Mouse (Mus musculus) ES-Bruce4 (cell line): Measurements from ENCODE around the gene Tmem167b. TPM values are rescaled to one million over a fixed set of nuclear protein-coding genes. Genes with fewer than 3 reads are reported as not detected.

Experiments used
- H3K27ac ChIP-seq: 2 replicates; pipeline ENCODE4 v1.5.1; 2012; ENCODE audit warnings: low read length, inconsistent platforms; ENCODE audit not compliant: insufficient read depth
- H3K27me3 ChIP-seq: 2 replicates; pipeline ENCODE4 v1.6.1; 2012; ENCODE audit warnings: mild to moderate bottlenecking, low read length, inconsistent platforms; ENCODE audit not compliant: control insufficient read depth, poor library complexity, insufficient read depth, severe bottlenecking
- H3K36me3 ChIP-seq: 2 replicates; pipeline ENCODE4 v1.6.1; 2012; ENCODE audit warnings: inconsistent platforms, mild to moderate bottlenecking, low read length, moderate library complexity; ENCODE audit not compliant: control insufficient read depth, poor library complexity, insufficient read depth, severe bottlenecking
- H3K4me1 ChIP-seq: one replicate; pipeline ENCODE4 v1.8.1; 2011; ENCODE audit warnings: low read length; ENCODE audit not compliant: control insufficient read depth, insufficient read depth
- H3K4me3 ChIP-seq: 2 replicates; pipeline ENCODE4 v1.5.1; 2011; ENCODE audit warnings: low read depth, mild to moderate bottlenecking, low read length
- H3K9ac ChIP-seq: 2 replicates; pipeline ENCODE4 v1.6.1; 2012; ENCODE audit warnings: low read depth, mild to moderate bottlenecking, inconsistent platforms; ENCODE audit not compliant: poor library complexity, severe bottlenecking
- H3K9me3 ChIP-seq: replicated peaks from 2 replicates; pipeline ENCODE4 v1.6.1; 2012; ENCODE audit warnings: mild to moderate bottlenecking, low read length, inconsistent platforms; ENCODE audit not compliant: control insufficient read depth, poor library complexity, insufficient read depth, severe bottlenecking
- CTCF ChIP-seq: IDR thresholded peaks from one replicate; pipeline ENCODE4 v1.8.1; 2011; ENCODE audit warnings: low read depth, low read length
- EP300 ChIP-seq: IDR thresholded peaks from 2 replicates; pipeline ENCODE4 v1.6.1; 2011; ENCODE audit warnings: low read depth, low read length; ENCODE audit not compliant: insufficient read depth
- POLR2A ChIP-seq: IDR thresholded peaks from one replicate; pipeline ENCODE4 v1.8.1; 2011; ENCODE audit warnings: low read length; ENCODE audit not compliant: insufficient read depth
- polyA plus RNA-seq: library from polyadenylated mRNA; stranded (reverse); fragments of >200 nt; gene quantifications from 2 replicates; pipeline ENCODE4 v1.2.4, GENCODE M21; 2011; ENCODE audit warnings: low read depth; ENCODE audit not compliant: missing spikeins, insufficient read depth, insufficient read length

The Tmem167b gene
- polyA plus RNA-seq, 1 experiment: 25.5 TPM

DNA sequence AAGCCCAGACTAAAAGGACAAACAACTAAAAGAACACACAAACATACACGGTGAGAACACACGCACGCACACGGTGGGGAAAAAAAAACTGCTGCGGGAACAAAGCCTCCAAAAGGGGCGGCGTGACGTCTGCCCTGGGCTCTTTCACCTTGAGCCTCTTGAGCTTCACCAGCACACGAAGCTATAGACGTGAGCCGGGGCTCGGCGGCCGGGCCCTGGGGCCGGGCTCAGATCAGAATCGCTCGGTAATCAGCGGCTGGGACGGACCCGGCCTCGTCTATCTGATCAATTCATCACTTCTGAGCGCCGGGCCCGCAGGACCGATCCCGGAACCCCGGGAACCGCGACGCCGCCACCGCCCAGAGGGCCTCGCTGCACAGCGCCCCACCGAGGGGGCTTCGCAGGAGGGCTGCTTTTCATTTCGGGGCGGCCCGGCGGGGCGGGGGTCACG, 8.1 kb downstream of the Tmem167b start:
- Histone ChIP-seq H3K27me3 (no peaks in the 10 kb centered on the region), H3K27ac (peak overlapping the region; percentile 65), H3K9ac (peak overlapping the region; percentile 84), H3K9me3 (no peaks in the 10 kb centered on the region), H3K4me3 (peak overlapping the region; percentile 96), H3K4me1 (no peaks in the 10 kb centered on the region), H3K36me3 (peaks cover 7% of the 10 kb centered on the region)
- no peak for TF ChIP-seq POLR2A
- no peak for TF ChIP-seq CTCF

DNA sequence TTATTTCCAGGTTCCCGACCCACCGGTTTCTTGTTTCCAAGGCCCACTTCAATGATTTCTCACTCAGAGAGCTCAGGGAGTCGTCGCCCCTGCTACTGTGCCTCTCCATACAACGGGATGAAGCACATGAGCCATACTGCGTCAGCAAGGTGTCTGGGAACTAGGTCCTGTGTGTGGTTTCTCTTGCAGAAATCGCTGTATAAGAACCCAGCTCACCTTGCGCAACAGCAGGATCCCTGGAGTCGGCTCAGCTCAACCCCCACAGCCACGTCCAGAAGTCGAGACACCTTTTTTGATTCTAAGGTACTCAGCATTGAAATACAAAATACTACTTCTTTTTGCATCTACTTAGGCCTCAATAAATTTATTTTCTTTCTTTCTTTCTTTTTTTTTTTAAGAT, 20.0 kb downstream of the Tmem167b start:
- no peak overlapping the region for H3K4me3 ChIP-seq
- no peaks in the 10 kb centered on the region for H3K27me3 ChIP-seq
- no peaks in the 10 kb centered on the region for H3K9me3 ChIP-seq
- H3K9ac ChIP-seq: no peak overlapping the region
- no peak for TF ChIP-seq CTCF
- H3K36me3 ChIP-seq: no peaks in the 10 kb centered on the region
- H3K27ac ChIP-seq: no peak overlapping the region
- no peaks in the 10 kb centered on the region for H3K4me1 ChIP-seq

DNA sequence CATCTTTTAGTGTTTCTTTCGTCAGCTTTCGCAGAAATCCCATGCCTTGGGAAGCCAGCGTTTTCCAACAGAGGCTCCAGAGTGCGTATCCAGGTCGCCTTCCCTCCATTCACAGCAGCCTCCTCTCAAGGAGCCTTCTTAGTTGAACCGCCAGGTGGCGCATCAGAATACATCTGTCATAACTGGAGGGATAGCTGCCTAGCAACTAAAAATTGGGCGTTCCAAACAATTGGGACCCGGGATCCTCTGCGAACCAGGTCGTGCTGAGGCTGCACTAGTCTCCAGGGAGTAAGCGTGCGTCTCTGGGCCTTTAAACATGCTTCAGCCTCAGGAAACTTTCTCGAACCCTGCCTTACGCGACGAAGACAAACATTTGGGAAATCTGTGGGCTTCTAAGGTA, 25.0 kb downstream of the Tmem167b start:
- H3K36me3 ChIP-seq: no peaks in the 10 kb centered on the region
- H3K4me3 ChIP-seq: 0 out of 2 replicates have a peak overlapping the region, but pooled peaks have one; percentile 6

DNA sequence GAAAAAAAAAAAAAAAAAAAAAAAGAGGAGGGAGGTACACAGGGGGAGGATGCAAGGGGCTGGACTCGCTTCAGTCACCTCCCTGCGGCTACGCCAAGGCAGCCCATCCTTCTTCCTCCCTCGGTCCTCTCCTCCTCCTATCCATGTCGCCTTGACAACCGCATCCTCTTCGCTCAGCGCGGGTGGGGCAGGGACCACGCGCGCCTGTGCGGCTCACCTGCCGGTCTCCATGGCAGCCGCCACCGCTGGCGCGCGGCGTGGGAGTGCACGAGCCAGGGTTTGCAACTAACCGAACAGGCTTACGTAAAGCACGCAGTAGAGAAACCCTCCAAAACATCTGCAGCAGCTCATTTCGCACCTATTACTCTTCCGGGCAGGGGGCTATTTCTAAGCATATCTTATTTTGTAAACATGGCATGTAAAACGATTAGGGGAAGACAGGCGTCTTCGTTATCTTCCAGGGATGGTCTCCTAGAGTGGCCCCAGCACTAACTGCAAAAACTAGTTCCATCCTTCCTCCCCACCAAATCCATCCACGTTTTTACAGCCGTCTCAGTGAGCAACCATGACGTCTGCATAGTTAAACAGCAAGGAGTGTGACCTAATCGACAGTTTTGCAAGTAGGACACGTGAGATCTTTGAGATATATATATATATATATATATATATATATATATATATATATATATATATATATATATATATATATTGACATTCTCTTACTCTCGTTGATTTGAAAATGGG, 25.6 kb downstream of the Tmem167b start, which contains the start of gene 5330417C22Rik:
Gene 5330417C22Rik, minus strand, starts transcription at position 20 of the 744 bp plus-strand sequence.
- Histone ChIP-seq H3K27ac (no peak within 1 kb of the TSS), H3K9ac (no peak within 1 kb of the TSS), H3K27me3 (no peaks in the 10 kb centered on the region), H3K4me3 (peak within 1 kb of the TSS; percentile 33), H3K4me1 (no peaks in the 10 kb centered on the region), H3K36me3 (no peaks in the 10 kb centered on the region), H3K9me3 (no peaks in the 10 kb centered on the region)
- TF ChIP-seq CTCF (no peak), EP300 (no peak), POLR2A (no peak)

More for the DNA sequence above, 25.0 kb downstream of the Tmem167b start:
- Histone ChIP-seq H3K4me1 (no peaks in the 10 kb centered on the region), H3K9me3 (no peaks in the 10 kb centered on the region), H3K9ac (no peak overlapping the region), H3K27me3 (no peaks in the 10 kb centered on the region), H3K27ac (no peak overlapping the region)
- TF ChIP-seq POLR2A: no peak
- peak; percentile 64 for TF ChIP-seq CTCF
- no peak for TF ChIP-seq EP300

DNA sequence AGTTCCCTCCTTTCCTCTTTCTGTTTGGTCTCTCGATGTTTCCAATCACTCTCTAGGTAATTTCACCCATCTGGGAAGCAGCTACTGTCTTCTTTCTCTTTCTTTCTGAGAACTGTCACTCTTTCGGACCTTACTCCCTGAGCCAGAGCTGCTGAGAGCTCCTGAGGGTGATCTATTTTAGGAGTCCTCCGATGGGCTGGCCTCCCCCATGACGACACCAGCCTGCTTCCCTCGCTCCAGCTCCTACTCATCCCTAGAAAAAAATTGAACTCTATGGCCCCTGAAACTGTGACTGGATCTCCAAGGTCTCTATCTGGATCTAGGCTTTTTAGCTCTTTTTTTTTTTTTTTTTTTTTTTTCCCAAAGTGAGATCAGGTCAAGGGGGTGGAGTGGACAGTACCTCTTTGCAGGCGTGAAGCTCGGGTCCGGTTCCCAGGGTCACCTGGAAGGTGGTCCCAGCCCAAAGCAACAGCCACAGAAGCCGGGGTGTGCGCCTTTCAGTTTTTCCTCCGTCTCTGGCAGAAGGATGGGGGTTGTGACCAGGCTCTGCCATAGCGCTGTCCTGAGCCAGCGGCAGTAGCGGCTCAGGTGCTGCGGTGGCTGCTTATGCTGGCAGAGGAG, 26.3 kb downstream of the Tmem167b start:
- Histone ChIP-seq H3K9ac (no peak overlapping the region), H3K27ac (no peak overlapping the region), H3K4me3 (peak overlapping the region; percentile 33; the same call in 1 of the 2 replicates), H3K4me1 (no peaks in the 10 kb centered on the region), H3K36me3 (no peaks in the 10 kb centered on the region), H3K9me3 (no peaks in the 10 kb centered on the region), H3K27me3 (no peaks in the 10 kb centered on the region)
- TF ChIP-seq CTCF: no peak
- TF ChIP-seq EP300: no peak
- no peak for TF ChIP-seq POLR2A

DNA sequence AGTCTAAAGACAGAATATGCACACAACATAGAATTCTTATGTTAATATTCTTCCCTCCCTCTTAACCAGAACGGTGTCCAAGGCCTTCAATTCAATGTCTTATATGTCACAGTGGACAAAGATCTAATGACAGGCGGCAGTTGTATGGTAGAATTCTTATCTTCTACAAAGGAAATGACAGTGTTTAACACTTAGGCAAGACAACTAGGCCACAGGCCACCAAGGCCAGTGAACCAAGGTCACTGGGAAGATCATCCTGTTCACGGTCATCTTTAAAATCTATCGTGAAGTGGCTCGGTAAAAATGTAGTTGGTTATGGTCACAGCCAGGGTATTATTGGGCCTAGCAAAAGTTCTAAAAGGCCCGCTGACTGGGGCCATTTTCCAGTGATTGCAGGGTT, 28.3 kb downstream of the Tmem167b start, which contains the start of gene 1700013F07Rik:
Gene 1700013F07Rik, plus strand, starts transcription at position 200 of the 400 bp plus-strand sequence.
- no peak for TF ChIP-seq POLR2A
- no peak for TF ChIP-seq EP300
- no peak for TF ChIP-seq CTCF
- no peaks in the 10 kb centered on the region for H3K36me3 ChIP-seq
- H3K4me1 ChIP-seq: no peaks in the 10 kb centered on the region

More for the DNA sequence above, 28.3 kb downstream of the Tmem167b start, which contains the start of gene 1700013F07Rik:
- Histone ChIP-seq H3K27ac (no peak within 1 kb of the TSS), H3K4me3 (no peak within 1 kb of the TSS), H3K9me3 (no peaks in the 10 kb centered on the region), H3K9ac (no peak within 1 kb of the TSS), H3K27me3 (no peaks in the 10 kb centered on the region)
